Mouse (Mus musculus) intestine, postnatal 0 days (tissue): Measurements from ENCODE around the gene Gm49368. TPM values are rescaled to one million over a fixed set of nuclear protein-coding genes. Genes with fewer than 3 reads are reported as not detected.
A peak's percentile ranks its signal among the peaks of the same experiment; 100 is the strongest.

Experiments
- ATAC-seq: fragments of 200-750 bp; cut with Nextera tagmentation; 2 replicates; pipeline ENCODE4 v1.8.0; 2017; ENCODE audit warnings: mild to moderate bottlenecking, moderate TSS enrichment, moderate library complexity
- H3K27ac ChIP-seq: fragments of 300-500 bp; sonication (generic); 2 replicates; pipeline ENCODE4 v1.5.1; 2014; ENCODE audit warnings: mild to moderate bottlenecking, low read depth, low read length, moderate library complexity
- H3K27me3 ChIP-seq: fragments of 300-500 bp; sonication (generic); replicated peaks from 2 replicates; pipeline ENCODE4 v1.6.1; 2014; ENCODE audit warnings: low read length, mixed read lengths; ENCODE audit not compliant: control insufficient read depth, insufficient read depth
- H3K36me3 ChIP-seq: fragments of 300-500 bp; sonication (generic); 2 replicates; pipeline ENCODE4 v1.6.1; 2014; ENCODE audit warnings: mild to moderate bottlenecking, moderate library complexity; ENCODE audit not compliant: control insufficient read depth, insufficient read depth
- H3K4me1 ChIP-seq: fragments of 300-500 bp; sonication (generic); replicated peaks from 2 replicates; pipeline ENCODE4 v1.6.1; 2014; ENCODE audit warnings: antibody characterized with exemption, low read length, mixed read lengths; ENCODE audit not compliant: control insufficient read depth, insufficient read depth
- H3K4me2 ChIP-seq: fragments of 300-500 bp; sonication (generic); replicated peaks from 2 replicates; pipeline ENCODE4 v1.6.1; 2014; ENCODE audit warnings: low read depth, mild to moderate bottlenecking, moderate library complexity
- H3K4me3 ChIP-seq: fragments of 300-500 bp; sonication (generic); 2 replicates; pipeline ENCODE4 v1.5.1; 2014; ENCODE audit warnings: low read depth, low read length
- H3K9ac ChIP-seq: fragments of 300-500 bp; sonication (generic); 2 replicates; pipeline ENCODE4 v1.6.1; 2014; ENCODE audit warnings: mild to moderate bottlenecking, low read depth, low read length
- H3K9me3 ChIP-seq: fragments of 300-500 bp; sonication (generic); 2 replicates; pipeline ENCODE4 v1.6.1; 2016; ENCODE audit warnings: mixed run types; ENCODE audit not compliant: control insufficient read depth
- CTCF ChIP-seq: sonication (generic); IDR thresholded peaks from 2 replicates; pipeline ENCODE4 v1.5.1; 2016; ENCODE audit warnings: low read depth, mild to moderate bottlenecking, control low read depth, antibody characterized with exemption, moderate library complexity
- whole genome bisulfite sequencing: fragments of 180-500 bp; shearing (Covaris S2); extraction: QIAGEN DNeasy Blood & Tissue Kit; methylation state at CpG from one replicate; pipeline ENCODE4 v1.1.7; 2014; 5-methylcytosine and 5-hydroxymethylcytosine counted together
- polyA plus RNA-seq: library from polyadenylated mRNA; unstranded; fragments of >200 nt; fragmentation: Nextera tagmentation; extraction: Ambion mirVana; gene quantifications from 2 replicates; pipeline ENCODE4 v1.2.1, GENCODE M21; 2015

The Gm49368 gene
- polyA plus RNA-seq, 1 experiment from 2014 or later: not detected

GRCm38 (mm10) chr7:128049254-128049653 lies 13.2 kb upstream of the Gm49368 start:
- TF ChIP-seq CTCF: no peak
- Histone ChIP-seq H3K4me1 (no peaks in the 10 kb centered on the region), H3K4me3 (no peak overlapping the region), H3K36me3 (no peaks in the 10 kb centered on the region), H3K4me2 (no peak overlapping the region), H3K27me3 (no peaks in the 10 kb centered on the region), H3K9ac (no peak overlapping the region), H3K27ac (no peak overlapping the region), H3K9me3 (no peaks in the 10 kb centered on the region)
- ATAC-seq: no peak
- WGBS: 71% methylated on average over 2 of the region's 2 CpGs

GRCm38 (mm10) chr7:128050739-128051138 lies 11.7 kb upstream of the Gm49368 start:
- H3K9ac ChIP-seq: no peak overlapping the region

GRCm38 (mm10) chr7:128053061-128053460 lies 9.4 kb upstream of the Gm49368 start:
- no peaks in the 10 kb centered on the region for H3K9me3 ChIP-seq
- no peak for ATAC-seq
- 65% methylated on average over 5 of the region's 5 CpGs for WGBS

More at GRCm38 (mm10) chr7:128050739-128051138, 11.7 kb upstream of the Gm49368 start:
- Histone ChIP-seq H3K27ac (no peak overlapping the region), H3K9me3 (no peaks in the 10 kb centered on the region), H3K36me3 (no peaks in the 10 kb centered on the region), H3K4me3 (no peak overlapping the region), H3K4me2 (no peak overlapping the region), H3K4me1 (no peaks in the 10 kb centered on the region), H3K27me3 (no peaks in the 10 kb centered on the region)
- no peak for TF ChIP-seq CTCF
- WGBS: 56% methylated on average over 4 of the region's 4 CpGs
- ATAC-seq: no peak; the same call in 1 of the 2 replicates

GRCm38 (mm10) chr7:128056917-128057444 lies 5.5 kb upstream of the Gm49368 start:
- H3K9me3 ChIP-seq: no peaks in the 10 kb centered on the region
- no peak overlapping the region for H3K27ac ChIP-seq
- H3K4me3 ChIP-seq: no peak overlapping the region
- ATAC-seq: peak; percentile 69
- WGBS: 37% methylated on average over 3 of the region's 3 CpGs
- peaks cover 2% of the 10 kb centered on the region; the same call in 1 of the 2 replicates for H3K4me1 ChIP-seq
- no peaks in the 10 kb centered on the region for H3K27me3 ChIP-seq
- H3K4me2 ChIP-seq: 0 out of 2 replicates have a peak overlapping the region, but pooled peaks have one; percentile 13
- no peaks in the 10 kb centered on the region for H3K36me3 ChIP-seq
- TF ChIP-seq CTCF: no peak
- no peak overlapping the region for H3K9ac ChIP-seq

More at GRCm38 (mm10) chr7:128053061-128053460, 9.4 kb upstream of the Gm49368 start:
- H3K4me2 ChIP-seq: no peak overlapping the region
- no peak for TF ChIP-seq CTCF
- no peaks in the 10 kb centered on the region for H3K36me3 ChIP-seq
- no peak overlapping the region for H3K4me3 ChIP-seq
- no peak overlapping the region for H3K9ac ChIP-seq
- peaks cover 2% of the 10 kb centered on the region; the same call in 1 of the 2 replicates for H3K4me1 ChIP-seq
- no peak overlapping the region for H3K27ac ChIP-seq
- no peaks in the 10 kb centered on the region for H3K27me3 ChIP-seq

GRCm38 (mm10) chr7:128057860-128058259 lies 4.6 kb upstream of the Gm49368 start:
- Histone ChIP-seq H3K4me3 (no peak overlapping the region), H3K4me2 (no peak overlapping the region), H3K27ac (no peak overlapping the region), H3K9ac (no peak overlapping the region), H3K27me3 (no peaks in the 10 kb centered on the region), H3K36me3 (no peaks in the 10 kb centered on the region), H3K9me3 (no peaks in the 10 kb centered on the region), H3K4me1 (peaks cover 2% of the 10 kb centered on the region; the same call in 1 of the 2 replicates)
- 76% methylated on average over 8 of the region's 8 CpGs for WGBS
- ATAC-seq: no peak
- no peak for TF ChIP-seq CTCF

- Histone ChIP-seq H3K4me2 (no peak overlapping the region), H3K4me3 (no peak overlapping the region), H3K4me1 (peaks cover 2% of the 10 kb centered on the region; the same call in 1 of the 2 replicates), H3K36me3 (no peaks in the 10 kb centered on the region), H3K27ac (no peak overlapping the region), H3K27me3 (no peaks in the 10 kb centered on the region), H3K9ac (no peak overlapping the region), H3K9me3 (no peaks in the 10 kb centered on the region)
- WGBS: 45% methylated on average over 7 of the region's 7 CpGs
- 0 out of 2 replicates have a peak, but pooled peaks have one; percentile 22 for ATAC-seq
- TF ChIP-seq CTCF: no peak
These were observed 3.9 kb upstream of the Gm49368 start for GRCm38 (mm10) chr7:128058576-128058975.
